Mouse (Mus musculus): ENCODE measurements at regions not wholly inside any gene's neighbourhood (a gene's known extent, or its start where the extent isn't known, plus 50 kb on each side); places are given as distances from the start of the nearest gene placed in this dataset.
A peak's percentile ranks its signal among the peaks of the same experiment; 100 is the strongest.

DNA sequence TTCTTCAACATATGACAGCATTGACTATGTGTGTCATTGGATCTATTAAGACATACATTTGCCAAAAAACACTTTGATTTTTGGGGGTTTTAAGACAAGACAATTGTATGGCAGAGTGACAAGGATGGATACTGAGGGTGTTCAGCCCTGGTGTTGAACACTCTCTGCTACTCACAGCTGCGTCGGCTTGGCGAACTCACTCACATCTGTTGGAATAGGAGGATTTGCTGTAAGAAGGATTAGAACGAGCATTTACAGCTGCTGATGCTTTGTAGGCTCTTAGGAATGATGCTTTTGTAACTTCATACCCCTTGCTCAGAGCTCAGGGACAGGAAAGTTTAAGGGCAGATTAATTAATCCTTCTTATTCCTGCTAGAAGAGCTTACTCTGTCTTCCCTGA, 199.2 kb downstream of the Rnd3 start:
- intact Hi-C loops (cut with DNase I): loop anchor here (5.0 kb wide), 1 partner anchor 198 kb away; the partner anchor contains the start of gene Rnd3
- DNase-seq (ENCODE audit: low spot score): no peak

DNA sequence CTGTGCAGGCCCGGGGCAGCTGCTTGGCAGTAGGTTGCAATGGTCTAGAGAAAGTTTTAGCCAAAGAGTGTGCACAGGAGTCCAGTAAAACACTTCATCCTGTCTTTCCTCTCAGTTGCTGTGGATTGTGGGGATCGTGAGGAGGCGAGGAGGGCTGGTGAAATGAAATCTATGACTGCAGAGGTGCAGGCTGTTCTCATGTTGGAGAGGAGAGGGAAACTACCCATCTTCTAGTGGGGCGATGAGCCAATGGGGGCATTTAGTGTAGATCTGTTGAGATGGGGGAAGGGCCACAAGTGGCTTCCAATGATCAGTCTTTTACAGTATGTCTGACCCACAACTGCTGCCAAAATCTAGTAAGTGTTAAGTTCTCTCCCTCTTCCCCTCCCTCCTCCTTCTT, 203.4 kb downstream of the Rnd3 start:
- no peak for DNase-seq (ENCODE audit: low spot score)
- intact Hi-C loops (cut with DNase I): no loop called here

DNA sequence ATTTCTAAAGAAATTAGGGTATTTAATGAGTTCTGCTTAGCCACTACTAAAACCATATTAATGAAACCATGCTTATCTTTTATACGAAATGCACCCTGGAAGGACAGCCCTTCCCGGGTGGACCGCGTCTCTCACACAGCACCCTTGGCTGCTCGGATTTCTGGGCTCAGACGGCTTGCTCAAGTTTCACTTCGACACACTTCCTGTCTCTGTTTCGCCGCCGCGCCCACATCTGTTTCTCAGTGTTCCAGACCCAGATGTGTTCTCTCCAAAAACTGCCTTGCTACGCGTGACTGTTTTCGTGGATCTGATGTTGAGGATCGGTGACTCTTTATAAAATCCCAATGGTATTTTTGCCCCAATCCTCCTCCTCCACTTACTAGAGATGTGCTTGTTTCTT, 205.7 kb downstream of the Rnd3 start:
- intact Hi-C loops (cut with DNase I): no loop called here
- DNase-seq (ENCODE audit: low spot score): peak; percentile 34

DNA sequence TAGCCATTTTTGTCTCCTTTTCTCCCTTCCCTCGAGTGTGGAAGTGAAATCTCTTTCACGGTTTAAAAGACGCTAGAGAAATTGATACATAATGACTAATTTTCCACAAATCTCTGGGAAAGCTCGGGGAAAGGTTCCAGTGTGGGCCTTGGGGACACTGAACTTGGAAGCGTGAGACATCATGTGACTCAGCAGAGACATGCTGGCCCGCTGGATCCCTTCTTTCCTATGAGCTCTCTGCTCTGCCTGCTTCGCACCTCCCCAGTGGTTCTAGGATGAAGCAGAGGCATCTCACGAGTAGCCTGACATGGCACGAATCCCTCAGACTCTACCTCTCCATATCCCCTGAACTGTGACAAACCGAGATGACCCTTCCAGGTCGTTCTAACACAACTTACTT, 206.2 kb downstream of the Rnd3 start:
- peak; percentile 48 for DNase-seq (ENCODE audit: low spot score)

DNA sequence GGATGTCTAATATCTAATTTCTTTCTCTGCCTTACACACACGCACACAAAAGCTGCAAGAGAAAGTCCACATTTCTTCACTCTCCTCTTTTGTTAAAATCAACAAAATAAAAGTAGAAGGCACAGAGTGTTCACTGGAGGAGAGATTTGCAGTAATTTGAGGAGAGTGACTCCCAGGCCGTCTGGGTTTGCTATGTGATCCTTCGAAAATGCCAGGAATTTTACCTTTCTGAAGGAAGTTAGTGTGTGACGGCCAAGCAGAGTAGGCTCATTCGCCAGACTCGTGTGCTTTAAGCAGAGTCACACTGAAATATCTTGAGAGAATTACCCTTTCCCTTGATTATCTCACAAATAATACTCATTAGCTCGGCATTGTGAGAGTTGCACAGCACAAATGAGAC, 216.0 kb downstream of the Rnd3 start:
- intact Hi-C loops (cut with DNase I): no loop called here
- DNase-seq (ENCODE audit: low spot score): no peak

More for the DNA sequence above, 206.2 kb downstream of the Rnd3 start:
- intact Hi-C loops (cut with DNase I): no loop called here

DNA sequence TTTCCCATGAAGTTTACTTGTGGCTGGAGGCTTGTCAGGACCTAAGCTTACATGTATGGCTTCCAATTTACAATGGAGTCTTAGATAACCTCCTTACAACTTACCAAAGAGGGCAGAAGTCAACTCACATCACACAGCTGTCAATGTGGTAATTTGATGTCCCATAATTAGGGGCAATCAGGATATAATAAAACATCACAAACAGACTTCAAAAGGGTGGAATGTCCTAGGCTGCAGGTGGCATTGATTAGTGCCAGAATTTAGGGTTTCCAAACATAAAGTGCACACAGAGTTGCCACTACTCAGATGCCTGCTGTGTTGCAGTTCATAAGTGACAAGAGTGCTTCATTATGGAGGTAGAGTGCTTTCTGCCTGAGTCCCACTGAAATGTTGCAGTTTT, 227.9 kb downstream of the Rnd3 start:
- intact Hi-C loops (cut with DNase I): no loop called here
- DNase-seq (ENCODE audit: low spot score): no peak

DNA sequence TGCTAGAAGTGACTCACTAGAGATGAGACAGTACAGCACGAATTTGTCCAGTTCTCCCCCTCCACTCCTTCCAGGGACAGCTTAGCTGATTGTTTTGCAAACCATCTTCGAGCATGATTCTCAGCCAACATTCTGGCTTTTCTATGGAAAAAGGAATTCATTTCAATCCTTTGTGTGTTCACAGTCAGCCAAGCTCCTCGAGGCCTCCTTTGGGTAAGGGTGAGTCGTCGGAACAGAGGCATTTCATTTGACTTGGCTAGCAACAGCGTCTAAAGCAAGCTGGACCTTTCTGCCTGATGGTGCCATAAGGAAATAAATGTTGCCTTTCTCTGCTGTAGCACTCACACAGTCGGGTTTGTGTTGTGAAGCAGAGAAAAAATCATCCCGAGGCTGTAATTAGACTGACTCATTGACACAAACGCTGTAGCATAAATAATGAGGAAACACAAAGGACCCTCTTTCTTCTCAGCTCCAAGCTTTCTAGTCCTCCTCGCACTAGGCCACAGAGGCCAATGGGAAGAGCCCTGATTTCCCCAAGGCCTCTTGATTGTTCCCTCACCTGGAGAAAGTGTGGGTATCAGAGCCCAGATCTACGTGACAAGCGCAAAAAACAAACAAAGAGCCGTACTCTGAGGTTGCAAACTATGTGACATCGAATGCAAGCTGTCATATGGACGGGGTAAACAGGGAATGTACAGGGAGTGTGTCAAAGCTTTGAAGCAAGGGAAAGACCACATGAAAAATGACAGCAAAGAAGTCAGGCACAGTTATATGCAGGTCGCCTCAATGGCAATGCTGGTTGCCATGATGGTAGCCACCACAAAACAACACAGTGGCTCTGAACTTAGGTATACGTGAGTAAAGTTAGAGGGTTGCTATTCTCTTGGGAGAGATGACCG, 232.3 kb downstream of the Rnd3 start:
- no peak for DNase-seq (ENCODE audit: low spot score)
- intact Hi-C loops (cut with DNase I): no loop called here

DNA sequence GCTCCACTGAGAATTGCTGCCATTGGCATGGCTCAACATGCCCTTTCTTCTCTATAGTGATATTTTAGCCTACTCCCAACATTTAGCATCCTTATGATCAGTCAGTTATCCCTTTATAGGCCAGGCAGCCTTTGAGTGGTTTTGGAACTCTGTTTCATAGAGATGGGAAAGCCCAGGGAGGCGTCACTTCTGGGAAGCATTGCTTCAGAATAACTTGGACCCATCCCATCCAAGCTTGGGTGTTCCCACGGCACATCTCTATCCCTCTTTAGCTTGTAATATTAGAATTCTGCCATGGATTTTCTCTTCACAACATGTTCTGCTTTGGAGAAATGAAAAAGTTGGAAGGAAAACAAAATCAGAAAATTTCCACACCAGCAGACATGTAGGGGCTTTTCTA, 233.8 kb downstream of the Rnd3 start:
- DNase-seq (ENCODE audit: low spot score): peak; percentile 2
- intact Hi-C loops (cut with DNase I): no loop called here

DNA sequence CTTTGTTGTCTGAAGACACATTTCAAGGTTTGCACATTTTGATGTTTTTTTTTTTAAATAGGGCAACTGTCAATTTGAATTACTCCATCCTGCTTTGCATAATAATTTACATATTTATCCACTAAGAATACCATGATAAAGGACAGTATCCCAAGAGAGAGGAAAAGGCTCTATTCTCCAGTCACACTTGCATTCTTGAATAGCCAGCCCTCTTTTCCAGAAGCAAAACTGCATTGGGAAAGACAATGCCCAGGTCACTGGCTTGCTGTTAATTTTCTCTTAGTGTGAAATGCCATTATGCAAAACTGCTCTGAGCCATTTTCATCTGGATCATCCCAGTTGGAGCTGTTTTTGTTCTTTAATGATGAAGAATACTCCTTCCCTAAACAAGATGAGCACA, 234.7 kb downstream of the Rnd3 start:
- no peak for DNase-seq (ENCODE audit: low spot score)
- intact Hi-C loops (cut with DNase I): no loop called here

DNA sequence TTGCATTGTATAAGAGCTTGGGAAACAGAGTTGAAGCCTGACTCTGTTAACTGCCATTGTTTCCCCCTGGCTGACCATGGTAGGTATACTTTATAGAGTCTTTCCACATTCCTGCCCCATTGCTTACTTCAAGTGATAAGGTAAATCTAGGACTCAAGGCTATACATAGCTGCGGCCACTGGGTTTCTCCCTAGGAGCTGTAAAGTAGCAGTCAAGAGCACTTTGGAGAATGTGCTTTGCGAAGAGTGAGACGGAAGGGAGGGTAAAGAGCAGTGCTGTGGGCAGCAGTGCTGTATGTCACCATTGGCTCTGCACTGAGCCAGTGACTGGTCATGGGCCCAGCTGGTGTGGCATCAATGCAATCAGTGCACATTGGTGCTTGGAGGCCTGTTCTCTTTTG, 240.1 kb downstream of the Rnd3 start:
- intact Hi-C loops (cut with DNase I): no loop called here
- no peak for DNase-seq (ENCODE audit: low spot score)

DNA sequence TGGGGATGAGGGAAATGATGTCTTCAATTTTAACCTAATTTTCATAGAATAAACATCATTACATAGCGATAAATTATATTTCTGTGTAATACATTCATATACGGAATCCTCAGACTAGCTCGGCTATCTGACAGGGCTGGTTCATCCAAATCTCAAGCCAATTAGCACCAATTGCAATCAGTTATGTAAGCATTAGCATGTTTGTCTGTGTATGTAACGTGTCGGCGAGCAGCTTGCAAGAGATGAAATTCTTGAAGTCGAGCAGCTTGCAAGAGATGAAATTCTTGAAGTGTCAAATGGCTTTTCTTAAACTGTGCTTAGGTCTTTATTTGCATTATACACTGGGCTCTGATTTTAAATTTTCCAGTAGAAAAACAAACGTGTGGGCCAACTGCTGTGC, 246.2 kb downstream of the Rnd3 start:
- intact Hi-C loops (cut with DNase I): no loop called here
- no peak for DNase-seq (ENCODE audit: low spot score)

DNA sequence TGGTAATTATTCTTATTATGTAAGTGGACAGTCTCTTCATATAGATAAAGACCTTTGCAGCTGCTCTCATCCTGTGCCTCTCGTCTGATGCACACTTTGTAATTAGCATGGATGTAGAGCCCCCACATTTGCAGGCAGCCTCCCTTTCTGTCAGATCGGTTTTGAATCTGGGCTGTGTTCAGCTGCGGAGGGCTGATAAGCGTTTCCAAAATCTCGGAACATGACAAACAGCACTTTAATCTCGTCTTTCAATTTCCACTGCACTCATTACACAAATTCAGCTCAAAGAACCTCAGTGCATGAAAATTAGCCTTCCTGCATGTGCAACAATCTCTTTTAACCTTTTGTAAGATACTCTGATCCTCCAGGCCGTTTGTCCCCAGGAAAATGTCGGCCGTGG, 246.7 kb downstream of the Rnd3 start:
- no peak for DNase-seq (ENCODE audit: low spot score)

DNA sequence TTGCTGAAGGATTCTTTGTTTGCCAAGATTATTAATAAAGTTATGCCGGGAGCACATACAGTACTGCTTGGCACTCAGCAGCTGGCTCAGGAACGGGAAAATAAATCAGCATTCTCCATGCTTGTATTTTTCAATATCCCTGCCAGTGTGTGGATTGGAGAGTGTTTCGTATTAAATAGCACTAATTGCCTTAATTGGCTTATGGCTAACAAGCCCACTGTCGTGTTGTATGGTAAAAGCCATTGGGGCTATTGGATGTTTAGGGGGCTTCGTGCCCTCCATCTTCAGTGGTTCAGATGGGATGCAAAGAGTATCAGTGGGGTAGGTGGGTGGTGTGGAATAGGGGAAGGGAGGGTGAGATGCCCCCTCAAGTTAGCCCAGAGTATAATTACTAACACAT, 259.9 kb downstream of the Rnd3 start:
- intact Hi-C loops (cut with DNase I): no loop called here
- DNase-seq (ENCODE audit: low spot score): no peak

More for the DNA sequence above, 246.7 kb downstream of the Rnd3 start:
- intact Hi-C loops (cut with DNase I): no loop called here

DNA sequence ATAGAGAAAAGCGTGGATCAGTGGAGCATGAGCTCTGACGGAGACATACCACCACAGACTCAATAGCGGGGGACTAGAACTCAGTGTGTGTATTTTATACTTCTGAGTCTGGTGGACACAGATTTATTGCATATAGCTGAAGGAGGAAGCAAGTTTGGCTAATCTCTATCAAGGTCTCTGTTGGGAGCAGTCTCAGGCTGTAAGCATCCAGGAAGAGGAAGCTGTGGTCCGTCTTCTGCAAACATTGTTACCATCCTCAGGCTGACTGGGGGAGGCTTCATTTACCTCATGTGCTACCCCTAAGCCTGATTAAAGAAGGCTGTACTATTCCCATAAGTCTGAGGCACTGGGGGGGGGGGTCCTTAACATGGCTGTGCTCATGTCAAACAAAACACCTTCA, 261.0 kb downstream of the Rnd3 start:
- intact Hi-C loops (cut with DNase I): no loop called here
- no peak for DNase-seq (ENCODE audit: low spot score)

DNA sequence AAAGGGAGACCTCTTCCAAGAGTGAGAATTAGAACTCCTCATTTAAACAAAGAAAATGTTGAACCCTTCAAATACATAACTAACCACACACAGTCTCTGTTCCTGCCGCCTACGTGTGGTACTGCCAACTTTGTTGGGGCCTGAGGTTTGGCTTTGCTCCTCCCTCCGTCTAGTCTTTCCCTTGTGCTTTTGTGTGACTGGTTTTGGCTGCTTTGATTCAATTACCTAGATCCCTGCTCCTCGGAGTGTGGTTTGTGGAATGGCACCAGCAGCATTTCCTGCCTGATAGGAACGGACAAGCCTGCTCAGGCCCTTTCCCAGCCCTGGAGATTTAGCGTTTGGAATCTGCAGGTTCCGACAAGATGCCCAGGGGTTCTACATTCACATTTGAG, 263.0 kb downstream of the Rnd3 start:
- intact Hi-C loops (cut with DNase I): no loop called here
- DNase-seq (ENCODE audit: low spot score): no peak

DNA sequence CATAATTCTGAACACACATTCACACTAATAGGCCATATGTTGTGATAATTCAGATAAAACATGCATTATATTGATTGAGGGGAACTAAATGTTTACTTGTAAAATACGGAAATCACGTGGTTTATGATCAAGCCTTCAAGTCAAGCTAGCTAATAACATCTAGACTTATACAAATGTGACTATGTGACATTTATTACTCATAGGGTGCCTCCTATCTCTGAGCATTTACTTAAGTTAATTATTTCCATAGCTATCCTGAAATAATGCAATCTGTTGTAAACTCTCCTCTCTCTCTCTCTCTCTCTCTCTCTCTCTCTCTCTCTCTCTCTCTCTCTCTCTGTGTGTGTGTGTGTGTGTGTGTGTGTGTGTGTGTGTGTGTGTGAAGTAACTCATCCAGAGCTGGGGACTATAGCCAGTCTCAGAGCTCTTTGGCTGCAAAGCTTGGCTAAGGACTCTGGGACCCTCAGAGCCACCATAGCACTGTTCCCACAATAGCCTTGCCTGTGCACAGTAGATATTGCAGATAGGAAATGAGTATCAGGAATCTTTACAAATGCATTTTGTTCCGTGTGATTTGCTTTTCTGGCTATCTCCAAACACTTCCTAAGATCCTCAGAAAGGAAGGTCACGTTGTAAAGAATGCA, 263.5 kb downstream of the Rnd3 start:
- no peak for DNase-seq (ENCODE audit: low spot score)
- intact Hi-C loops (cut with DNase I): no loop called here

DNA sequence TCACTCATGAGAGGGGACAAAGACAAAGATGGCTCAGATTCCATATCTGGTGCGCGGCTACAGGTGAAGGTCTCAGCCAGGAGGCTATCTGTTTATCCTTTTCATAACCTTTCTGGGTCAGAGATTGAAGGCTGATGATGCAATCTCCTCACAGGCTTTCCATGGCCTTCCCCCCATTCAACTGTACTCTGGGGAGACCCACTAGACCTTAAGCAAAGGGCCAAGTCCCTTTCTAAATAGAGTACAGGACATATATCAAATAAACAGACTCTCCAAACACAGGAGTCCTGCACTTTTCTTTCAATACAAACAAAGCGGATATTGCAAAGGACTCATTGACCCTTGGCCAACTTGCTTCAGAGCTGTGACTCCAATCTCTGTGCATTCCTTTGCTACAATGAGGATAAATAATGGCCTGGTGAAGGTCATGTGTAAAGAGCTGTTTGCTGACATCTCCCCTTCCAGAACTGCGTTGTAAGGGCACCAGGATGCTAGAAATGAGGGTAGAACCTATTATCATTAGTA, 267.3 kb downstream of the Rnd3 start:
- DNase-seq (ENCODE audit: low spot score): no peak
- intact Hi-C loops (cut with DNase I): no loop called here

DNA sequence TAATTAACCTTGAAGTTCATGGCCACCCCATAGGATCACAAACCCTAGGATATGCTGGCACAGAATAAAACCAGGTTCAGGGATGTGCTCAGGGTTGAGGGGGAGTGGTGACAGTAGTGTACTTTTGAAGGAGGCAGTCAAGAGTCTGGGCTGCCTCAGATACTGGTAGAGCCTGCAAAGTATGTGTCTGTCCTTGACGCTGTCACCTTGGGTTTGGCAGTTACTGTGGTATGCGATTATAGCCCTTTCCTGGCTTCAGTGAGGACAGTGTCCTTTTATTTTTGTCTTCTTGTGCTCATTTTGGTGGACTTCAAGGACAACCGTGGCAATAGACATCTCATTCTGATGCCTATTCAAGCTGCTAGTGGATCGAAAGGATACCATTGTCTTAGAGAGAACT, 268.1 kb downstream of the Rnd3 start:
- no peak for DNase-seq (ENCODE audit: low spot score)
- intact Hi-C loops (cut with DNase I): no loop called here

DNA sequence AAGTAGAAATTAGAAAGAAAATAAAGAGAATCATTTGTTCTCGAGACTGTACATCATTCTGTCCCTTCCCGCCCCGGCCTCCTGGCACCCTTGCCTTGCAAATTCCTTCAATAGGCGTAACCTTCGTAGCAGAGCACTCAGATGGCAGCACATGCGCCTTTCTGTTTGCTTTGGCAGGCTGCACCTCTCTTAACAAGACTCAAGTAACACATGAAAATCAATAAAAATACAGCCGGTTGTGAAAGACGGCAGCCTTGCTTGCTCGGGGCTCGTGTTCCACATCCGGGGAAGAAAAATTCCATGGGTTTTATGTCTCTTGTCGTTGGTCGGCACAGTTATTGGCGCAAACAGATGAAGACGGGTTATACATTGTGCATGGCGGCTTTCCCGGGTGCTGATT, 271.2 kb downstream of the Rnd3 start:
- intact Hi-C loops (cut with DNase I): no loop called here
- DNase-seq (ENCODE audit: low spot score): peak; percentile 42

DNA sequence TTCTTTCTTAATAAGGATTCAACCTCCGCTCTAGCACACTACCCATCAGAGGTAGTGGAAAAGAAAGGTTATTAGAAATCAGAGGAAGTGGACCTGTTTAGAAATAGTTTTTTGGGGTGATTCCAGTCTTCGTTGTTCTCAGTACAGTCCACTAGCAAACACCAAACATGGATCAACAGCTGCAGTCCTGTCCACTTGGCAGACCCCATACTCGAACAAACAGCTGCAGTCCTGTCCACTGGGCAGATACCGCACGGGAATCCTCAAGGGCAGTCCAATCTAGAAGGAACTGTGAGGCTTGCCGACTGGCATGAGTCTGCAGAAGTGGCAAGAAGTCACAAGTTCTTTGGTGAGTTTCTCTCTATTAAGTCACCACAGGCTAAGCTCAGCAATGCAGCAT, 273.8 kb downstream of the Rnd3 start:
- no peak for DNase-seq (ENCODE audit: low spot score)
- intact Hi-C loops (cut with DNase I): no loop called here

DNA sequence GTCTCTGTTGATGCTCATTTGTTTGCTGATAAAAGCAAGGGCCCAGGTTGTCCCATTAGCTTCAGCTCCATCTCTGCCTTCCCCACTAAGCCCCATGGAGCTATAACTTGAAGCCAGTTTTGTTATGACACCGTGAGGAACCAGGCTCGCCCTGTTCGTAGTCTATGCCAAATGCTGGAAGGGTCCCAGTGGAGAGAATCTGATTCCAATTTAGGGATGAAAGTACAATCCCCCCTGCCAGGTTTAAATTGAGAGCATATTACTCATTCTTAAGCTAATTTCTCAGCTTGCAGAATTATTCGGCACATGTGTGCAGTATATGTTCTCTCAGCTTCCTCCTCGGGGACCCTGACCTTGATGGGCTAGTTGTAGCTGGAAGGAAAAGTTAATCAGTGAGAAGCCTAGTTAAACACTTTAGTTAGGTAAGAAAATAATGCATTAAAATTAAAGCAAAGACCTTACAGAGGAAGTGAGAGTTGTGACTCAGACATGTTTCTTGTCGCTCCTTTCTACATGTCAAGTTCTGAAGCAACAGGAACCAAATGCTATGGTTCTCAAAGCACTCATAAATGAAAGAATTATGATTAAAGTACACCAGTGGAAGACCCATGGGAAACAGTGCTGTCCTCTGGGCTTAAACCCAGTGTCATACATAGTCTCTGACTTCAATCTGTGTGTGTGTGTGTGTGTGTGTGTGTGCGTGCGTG, 295.2 kb downstream of the Rnd3 start:
- DNase-seq (ENCODE audit: low spot score): no peak
- intact Hi-C loops (cut with DNase I): no loop called here

All from heart, postnatal 25 days (tissue).